Mouse (Mus musculus) adrenal gland, postnatal 25 days (tissue): Measurements from ENCODE around the gene Igll1. TPM values are rescaled to one million over a fixed set of nuclear protein-coding genes. Genes with fewer than 3 reads are reported as not detected.
"Not testable (repeated sequence)": the region's sequence is repeated elsewhere in the genome, so short reads cannot be mapped to it uniquely, and the experiment has no call there.

Experiments used
- DNase-seq: peaks from one replicate; pipeline ENCODE4 v3.0.0; 2021; ENCODE audit warnings: mixed read lengths
- long read RNA-seq: library from polyadenylated mRNA; stranded (forward); transcript quantifications from one replicate; pipeline ENCODE4 v2.0.0, GENCODE M21; 2021
- total RNA-seq: library from RNA; stranded (reverse); gene quantifications from 2 replicates; pipeline ENCODE4 v1.2.3, GENCODE M21; 2021

Igll1 gene
- not detected in 2 replicates for total RNA-seq
- long read RNA-seq: 0 reads

DNA sequence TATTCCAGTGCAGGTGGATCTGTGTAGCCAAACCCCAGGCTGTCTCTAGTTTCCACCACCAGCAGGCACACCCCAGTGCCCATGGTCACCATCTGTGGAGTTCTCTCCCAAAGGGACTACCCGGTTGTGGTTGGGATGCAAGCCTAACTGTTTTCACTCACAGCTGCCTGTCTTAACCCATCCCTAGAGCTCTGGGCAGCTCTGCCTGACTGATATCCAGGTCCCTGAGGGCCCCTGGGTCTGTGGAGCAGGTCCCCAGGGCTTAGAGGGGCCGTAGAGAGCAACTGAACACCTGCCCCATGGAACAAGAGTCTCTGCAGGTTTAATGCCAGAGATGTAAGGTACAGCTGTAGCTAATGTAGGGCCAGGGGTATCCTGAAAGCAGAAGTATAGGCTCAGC, at the start of gene Igll1:
Gene Igll1, minus strand, starts transcription at position 8 of the 400 bp plus-strand sequence.
- DNase-seq: no peak

- DNase-seq: no peak
Observed at GRCm38 (mm10) chr16:16913440-16913839, 49.7 kb upstream of the Igll1 start.

GRCm38 (mm10) chr16:16911641-16912597, 48.1 kb upstream of the Igll1 start:
- peak; percentile 75 for DNase-seq

DNA sequence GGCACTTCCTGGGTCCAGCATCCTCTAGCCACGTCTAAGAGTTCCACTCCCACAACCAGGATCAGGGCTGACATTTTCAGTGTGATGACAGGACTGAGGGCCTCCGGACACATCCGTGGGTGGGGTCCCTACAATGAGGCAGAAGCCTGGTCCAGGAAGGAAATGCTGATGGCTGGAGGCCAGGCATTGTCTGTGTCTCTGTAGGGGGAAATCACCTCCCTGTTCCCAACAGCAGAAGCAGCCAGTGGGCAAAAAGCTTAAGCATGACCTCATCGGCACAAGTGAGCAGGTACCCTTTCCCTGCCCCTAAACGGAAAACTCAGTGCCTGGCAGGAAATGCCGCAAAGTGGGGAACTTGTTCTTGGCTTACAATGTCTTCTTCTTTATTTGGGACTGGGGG, 44.0 kb upstream of the Igll1 start:
- peak; percentile 61 for DNase-seq

- DNase-seq: no peak
Observed at GRCm38 (mm10) chr16:16903188-16903587, 39.4 kb upstream of the Igll1 start.

DNA sequence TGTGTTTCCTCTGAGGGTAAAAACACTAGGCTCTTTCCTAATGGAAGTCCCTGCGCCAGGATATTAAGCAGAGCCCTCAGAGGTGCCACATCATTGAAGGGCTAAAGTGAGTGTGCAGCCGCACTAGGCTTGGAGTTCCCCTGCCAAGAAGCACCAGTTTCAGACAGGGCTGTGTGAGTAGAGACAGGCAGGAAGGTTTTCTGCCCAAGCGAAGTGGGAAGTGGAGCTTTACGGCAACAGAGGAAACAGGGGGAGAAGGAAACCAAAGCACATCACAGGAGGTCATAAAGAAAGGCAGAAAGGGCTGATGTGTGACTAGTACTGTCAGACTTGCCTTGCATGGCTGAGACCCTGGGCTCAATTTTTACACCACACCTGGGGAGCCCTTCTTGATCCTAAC, 38.5 kb upstream of the Igll1 start:
- DNase-seq: no peak

DNA sequence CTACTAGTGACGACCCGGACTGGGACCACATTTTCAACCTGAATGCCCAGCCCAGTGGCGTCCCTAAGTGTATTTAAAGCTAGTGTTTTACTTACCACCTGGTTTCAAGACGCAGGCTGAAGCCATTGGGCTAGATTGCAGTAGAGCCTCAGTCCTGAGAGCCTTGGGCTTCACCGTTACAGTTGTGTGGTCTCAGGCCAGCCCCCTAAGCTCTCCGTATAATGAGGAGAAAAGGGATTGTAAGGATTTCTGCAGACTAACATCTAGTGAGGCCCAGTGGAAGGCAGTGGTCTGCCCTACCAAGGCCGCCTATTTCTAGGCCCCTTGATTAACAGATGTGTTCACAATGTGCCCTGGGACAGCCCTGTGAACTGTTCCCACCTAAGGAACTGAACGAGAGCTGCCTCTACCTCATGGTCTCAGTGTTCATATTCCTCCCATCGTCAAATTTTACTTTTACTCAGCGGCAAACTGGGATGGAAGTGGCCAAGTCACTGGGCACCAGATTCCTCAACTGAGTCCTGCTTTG, 33.3 kb upstream of the Igll1 start:
- DNase-seq: no peak

DNA sequence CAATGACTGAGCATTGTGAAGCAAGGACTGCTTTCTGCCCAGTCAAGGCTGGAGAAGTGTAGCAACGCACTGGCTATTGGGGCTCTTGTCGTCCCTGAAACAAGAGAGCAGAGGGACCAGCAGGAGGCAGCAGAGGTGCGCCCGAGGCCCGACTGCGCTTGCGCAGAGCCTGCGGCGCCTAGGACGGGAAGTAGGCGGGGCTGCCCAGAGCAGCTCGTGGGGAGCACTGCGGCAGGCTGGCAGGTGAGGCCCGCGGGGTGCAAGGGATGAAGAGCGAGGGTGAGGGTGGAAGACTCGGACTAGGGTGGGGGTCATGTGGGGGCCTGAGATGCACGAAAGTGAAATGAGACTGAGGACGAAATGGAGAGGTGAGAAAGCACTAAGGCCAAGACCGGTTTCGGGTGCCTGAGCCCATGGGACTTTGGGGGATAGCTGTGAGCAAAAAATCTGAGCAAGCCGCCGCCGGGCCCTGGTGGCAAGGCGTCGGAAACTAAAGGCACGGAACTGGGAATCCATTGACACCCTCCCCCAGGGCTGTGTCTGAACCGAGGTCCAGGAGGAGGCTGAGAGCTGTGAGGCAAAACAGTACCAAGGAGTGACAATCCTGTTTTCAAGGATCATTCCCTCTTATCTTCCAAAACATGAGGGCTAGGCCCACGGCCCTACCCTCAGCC, 32.7 kb upstream of the Igll1 start, which contains the start of gene Ppm1f:
Gene Ppm1f, plus strand, starts transcription at position 88 of the 674 bp plus-strand sequence.
- DNase-seq: peak; percentile 97

DNA sequence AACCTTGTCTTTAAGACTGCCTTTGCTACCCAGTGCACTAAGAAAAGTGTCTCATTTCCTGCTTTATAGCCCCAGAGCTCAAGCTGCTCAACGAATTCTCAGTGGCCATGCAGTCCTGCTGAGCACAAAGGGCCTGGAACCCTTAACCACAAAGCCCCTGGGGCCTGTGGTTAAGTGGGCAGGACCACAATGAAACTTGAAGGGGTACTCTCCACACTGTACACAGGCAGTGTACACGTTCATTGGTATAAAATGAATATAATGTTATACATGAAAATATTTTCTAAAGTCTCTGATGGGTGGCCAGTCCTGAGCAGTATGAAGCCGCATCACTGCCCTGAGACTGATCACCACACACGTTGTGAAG, 32.2 kb upstream of the Igll1 start:
- DNase-seq: no peak

- DNase-seq: no peak
Observed at GRCm38 (mm10) chr16:16892366-16892765, 28.6 kb upstream of the Igll1 start.

DNA sequence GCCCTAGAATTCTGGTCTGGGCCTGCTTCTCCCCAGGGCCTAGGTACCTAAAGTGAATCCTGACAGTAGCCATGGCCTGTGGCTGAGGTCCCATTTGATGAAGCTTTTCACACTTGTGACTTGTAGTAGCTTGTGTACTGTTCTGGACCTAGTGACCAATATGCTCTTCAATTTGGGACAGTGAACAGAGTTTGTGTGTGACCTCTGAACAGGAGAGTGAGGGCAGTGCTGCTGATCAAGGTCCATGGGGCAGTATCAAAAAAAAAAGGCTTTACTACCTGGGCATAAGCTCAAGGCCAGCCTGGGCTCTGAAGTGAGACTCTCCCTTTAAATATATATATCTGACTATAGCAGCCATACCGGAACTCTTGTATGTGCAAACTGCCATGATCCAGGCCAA, 24.6 kb upstream of the Igll1 start:
- no peak for DNase-seq

GRCm38 (mm10) chr16:16879025-16879424, 15.2 kb upstream of the Igll1 start:
- no peak for DNase-seq

DNA sequence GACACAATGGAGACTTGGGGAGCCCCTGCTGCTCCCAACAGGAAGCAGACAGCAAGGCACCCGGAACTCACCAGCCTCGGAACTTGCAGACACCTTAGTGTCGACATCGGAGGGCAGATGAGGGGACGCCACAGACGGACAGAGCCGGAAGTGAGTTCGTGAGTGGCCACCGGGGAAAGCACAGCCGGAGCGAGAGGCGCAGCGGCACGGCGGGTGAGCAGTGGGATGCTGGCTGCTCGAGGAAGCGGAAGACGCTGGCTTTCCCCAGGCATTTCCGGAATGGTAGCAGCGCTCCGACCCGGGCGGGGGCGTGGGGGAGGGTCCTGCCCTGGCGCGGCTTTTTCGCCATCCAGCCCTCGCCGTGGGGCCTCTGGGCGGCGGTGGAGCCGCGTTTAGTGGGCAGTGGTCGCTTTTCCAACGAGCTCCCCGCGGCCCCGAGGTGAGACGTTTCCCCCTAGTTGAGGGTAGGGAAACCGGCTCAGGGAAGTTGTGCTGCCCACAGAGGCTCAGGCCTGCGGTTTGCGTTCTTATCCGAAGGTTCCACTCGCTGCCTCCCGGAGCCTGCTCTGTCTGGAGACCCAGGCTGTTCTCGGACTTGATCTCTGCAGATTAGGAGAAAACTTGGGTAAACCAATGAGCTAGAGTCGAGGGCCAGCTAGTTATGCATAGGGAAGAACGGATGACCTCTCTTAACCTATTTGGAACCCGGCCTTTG, 7.0 kb upstream of the Igll1 start, which contains the start of the genes Top3b and Vpreb1:
Gene Top3b, plus strand, starts transcription at position 120 of the 715 bp plus-strand sequence.
Gene Vpreb1, minus strand, starts transcription at position 227 of the 715 bp plus-strand sequence.
- peak; percentile 84 for DNase-seq

GRCm38 (mm10) chr16:16870241-16870616, 6.4 kb upstream of the Igll1 start:
- no peak for DNase-seq

- no peak for DNase-seq
Observed at GRCm38 (mm10) chr16:16865696-16866561, 2.1 kb upstream of the Igll1 start.

- DNase-seq: no peak
Observed at GRCm38 (mm10) chr16:16865217-16865616, 1.4 kb upstream of the Igll1 start.

GRCm38 (mm10) chr16:16862288-16862687, 1.5 kb downstream of the Igll1 start:
- DNase-seq: no peak

DNA sequence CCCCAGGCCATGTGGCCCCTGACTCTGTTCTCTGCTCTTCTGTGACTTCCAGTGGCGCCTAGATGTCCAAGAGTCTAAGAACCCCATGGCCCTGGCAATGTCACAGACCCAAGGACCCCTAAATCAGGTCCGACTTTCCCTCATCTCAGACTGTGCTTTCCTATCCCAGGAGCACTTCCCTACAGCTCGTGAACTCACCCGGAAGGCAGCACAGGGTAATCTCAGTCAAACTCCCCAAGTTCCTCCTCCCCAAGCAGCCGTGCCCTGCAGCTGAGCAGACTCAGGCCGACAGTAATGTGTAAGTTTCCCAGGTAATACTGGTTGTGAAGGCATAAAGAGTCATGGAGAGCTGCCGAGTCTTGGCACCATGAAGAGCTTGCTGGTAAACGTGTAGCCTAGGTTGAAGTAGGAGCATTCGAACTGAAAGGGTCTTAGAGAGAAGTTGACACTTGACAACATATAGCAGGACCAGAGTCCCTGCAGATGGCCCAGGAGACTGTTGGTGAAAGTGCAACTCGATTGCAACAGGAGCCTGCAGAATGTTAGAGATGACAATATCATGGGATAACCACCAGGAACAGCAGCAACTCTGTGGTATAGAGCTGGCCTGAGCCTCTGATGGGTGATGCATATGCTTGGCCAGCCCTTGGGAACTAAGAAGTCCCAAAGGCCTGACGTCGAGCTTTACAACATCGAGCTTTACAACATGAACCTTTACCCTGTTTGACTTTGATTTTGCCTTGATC, 6.9 kb downstream of the Igll1 start:
- DNase-seq: no peak

DNA sequence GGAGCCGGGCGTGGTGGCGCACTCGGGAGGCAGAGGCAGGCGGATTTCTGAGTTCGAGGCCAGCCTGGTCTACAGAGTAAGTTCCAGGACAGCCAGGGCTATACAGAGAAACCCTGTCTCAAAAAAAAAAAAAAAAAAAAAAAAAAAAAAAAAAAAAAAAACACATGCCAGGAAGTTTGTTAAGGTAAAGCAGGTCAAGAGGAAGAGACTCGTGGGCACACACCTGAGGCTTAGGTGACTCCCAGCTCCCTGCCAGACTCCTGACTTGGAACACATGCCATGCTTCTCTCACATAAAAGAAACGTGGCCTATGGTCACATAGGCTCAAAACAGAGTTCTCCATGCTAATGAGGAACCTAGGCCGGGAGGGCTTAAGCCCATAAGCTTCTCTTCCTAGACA, 7.7 kb downstream of the Igll1 start:
- DNase-seq: not testable (repeated sequence)

GRCm38 (mm10) chr16:16855541-16855940, 8.2 kb downstream of the Igll1 start:
- no peak for DNase-seq
